Mouse (Mus musculus): ENCODE measurements around the gene Aqp5. TPM values are rescaled to one million over a fixed set of nuclear protein-coding genes. Genes with fewer than 3 reads are reported as not detected.

Gene Aqp5
- polyA plus RNA-seq, 1 experiment from 2014 or later = 1.9 TPM

DNA sequence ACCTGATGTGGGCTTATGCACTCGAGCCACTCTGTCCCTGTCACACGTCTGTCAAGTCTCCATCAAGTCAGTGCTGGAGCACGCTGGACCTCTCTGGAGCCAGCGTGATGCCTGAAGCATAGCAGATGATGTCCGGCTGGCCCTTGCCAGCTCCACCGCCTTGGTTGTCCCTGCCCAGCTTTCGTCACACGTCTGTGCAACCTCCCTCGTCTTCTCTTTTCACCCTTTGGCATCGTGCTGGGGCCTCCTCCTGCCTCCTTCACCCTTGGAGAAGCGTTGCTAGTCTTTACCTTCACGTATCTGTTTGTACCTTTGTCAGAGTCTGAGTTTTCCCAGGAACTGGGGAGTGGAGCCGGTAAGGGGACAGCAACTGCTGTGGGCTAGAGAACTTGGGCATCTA, 23.7 kb downstream of the Aqp5 start:
- Histone ChIP-seq H3K9me3 (no peaks in the 10 kb centered on the region), H3K27me3 (peaks cover 4% of the 10 kb centered on the region; the same call in 1 of the 2 replicates), H3K27ac (0 out of 2 replicates have a peak overlapping the region, but pooled peaks have one; percentile 64), H3K4me3 (no peak overlapping the region), H3K4me2 (peak overlapping the region; percentile 36; the same call in 1 of the 2 replicates), H3K36me3 (no peaks in the 10 kb centered on the region; the same call in 1 of the 2 replicates), H3K9ac (no peak overlapping the region), H3K4me1 (peaks cover 20% of the 10 kb centered on the region)
- 57% methylated on average over 13 of the region's 13 CpGs for WGBS
- ATAC-seq (ENCODE audit: borderline replicate concordance, extremely low read depth, low FRiP score, low TSS enrichment) = no peak

DNA sequence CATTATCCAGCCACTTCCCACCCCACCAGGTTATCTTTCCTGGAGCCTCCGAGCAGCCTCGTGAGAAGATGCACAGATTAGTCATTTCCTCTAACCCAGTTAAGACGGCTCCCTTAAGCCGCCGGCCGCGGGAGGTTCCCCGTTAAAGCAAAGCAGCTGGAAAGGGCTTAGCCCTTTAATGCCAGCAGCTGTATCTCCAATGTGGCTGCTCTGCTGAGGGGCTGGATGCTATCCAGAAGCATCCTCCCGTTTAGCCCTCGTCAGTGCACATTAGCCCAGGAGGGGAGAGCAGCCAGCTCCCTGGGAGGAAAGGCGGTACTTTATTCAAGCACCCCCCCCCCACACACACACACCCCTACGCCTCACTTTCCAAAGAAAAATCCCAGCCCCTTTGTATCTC, 24.2 kb downstream of the Aqp5 start:
- peaks cover 20% of the 10 kb centered on the region for H3K4me1 ChIP-seq

DNA sequence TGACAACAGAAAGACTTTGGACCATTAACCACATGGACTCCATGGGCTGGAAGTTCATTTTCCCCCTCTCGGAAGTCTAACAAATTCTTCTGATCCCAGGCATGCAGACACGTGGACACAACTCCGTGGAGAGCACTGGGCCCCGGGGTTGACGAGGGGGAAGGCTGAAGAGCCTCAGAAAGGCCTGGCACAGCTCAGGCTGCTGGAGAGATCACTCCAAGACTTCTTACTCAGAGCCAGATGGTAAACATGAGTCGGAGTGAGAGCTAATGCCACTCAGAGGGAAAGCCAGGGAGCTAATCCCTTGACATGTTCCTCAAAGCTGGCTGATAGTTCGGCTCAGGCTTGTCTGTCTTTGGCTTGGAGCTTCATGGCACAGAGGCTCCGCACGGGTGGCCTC, 24.7 kb downstream of the Aqp5 start:
- Histone ChIP-seq H3K4me1 (peaks cover 20% of the 10 kb centered on the region), H3K27ac (peak overlapping the region; percentile 64), H3K27me3 (peaks cover 4% of the 10 kb centered on the region; the same call in 1 of the 2 replicates), H3K9ac (no peak overlapping the region), H3K4me3 (no peak overlapping the region), H3K36me3 (peaks cover 7% of the 10 kb centered on the region), H3K9me3 (no peaks in the 10 kb centered on the region), H3K4me2 (peak overlapping the region; percentile 36; the same call in 1 of the 2 replicates)
- peak; percentile 61; the same call in 1 of the 2 replicates for ATAC-seq (ENCODE audit: borderline replicate concordance, extremely low read depth, low FRiP score, low TSS enrichment)
- WGBS = 30% methylated on average over 9 of the region's 9 CpGs

More for the DNA sequence above, 24.2 kb downstream of the Aqp5 start:
- peak overlapping the region; percentile 64 for H3K27ac ChIP-seq
- H3K4me2 ChIP-seq = peak overlapping the region; percentile 36; the same call in 1 of the 2 replicates
- peaks cover 5% of the 10 kb centered on the region for H3K36me3 ChIP-seq
- 5% methylated on average over 12 of the region's 12 CpGs for WGBS
- no peaks in the 10 kb centered on the region for H3K9me3 ChIP-seq
- no peak overlapping the region for H3K9ac ChIP-seq
- H3K27me3 ChIP-seq = peaks cover 4% of the 10 kb centered on the region; the same call in 1 of the 2 replicates
- no peak overlapping the region for H3K4me3 ChIP-seq
- peak; percentile 76 for ATAC-seq (ENCODE audit: borderline replicate concordance, extremely low read depth, low FRiP score, low TSS enrichment)

DNA sequence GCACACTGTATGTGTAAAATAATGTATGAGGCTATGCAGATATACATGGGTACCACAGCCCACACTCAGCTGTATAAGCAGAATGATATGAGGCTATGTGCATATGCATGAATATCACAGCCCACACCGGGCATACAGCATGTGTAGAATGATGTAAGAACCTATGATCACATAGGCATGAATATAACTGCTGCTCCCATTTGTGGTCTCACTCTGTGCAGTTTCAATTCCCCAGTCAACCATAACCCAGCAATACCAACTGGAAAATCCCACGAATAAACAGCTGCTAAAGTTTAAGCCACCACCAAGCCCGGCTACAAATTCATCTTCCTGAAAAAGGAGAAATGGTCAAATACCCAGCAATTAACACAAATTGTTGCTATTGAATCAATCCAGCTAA, 28.0 kb downstream of the Aqp5 start:
- H3K9me3 ChIP-seq = no peaks in the 10 kb centered on the region
- ATAC-seq (ENCODE audit: borderline replicate concordance, extremely low read depth, low FRiP score, low TSS enrichment) = no peak
- WGBS = 90% methylated on average over 3 of the region's 3 CpGs
- peaks cover 3% of the 10 kb centered on the region; the same call in 1 of the 2 replicates for H3K27me3 ChIP-seq
- no peak overlapping the region for H3K4me3 ChIP-seq
- H3K4me1 ChIP-seq = peaks cover 20% of the 10 kb centered on the region
- no peak overlapping the region for H3K27ac ChIP-seq
- H3K36me3 ChIP-seq = peaks cover 35% of the 10 kb centered on the region
- H3K9ac ChIP-seq = no peak overlapping the region
- no peak overlapping the region for H3K4me2 ChIP-seq

DNA sequence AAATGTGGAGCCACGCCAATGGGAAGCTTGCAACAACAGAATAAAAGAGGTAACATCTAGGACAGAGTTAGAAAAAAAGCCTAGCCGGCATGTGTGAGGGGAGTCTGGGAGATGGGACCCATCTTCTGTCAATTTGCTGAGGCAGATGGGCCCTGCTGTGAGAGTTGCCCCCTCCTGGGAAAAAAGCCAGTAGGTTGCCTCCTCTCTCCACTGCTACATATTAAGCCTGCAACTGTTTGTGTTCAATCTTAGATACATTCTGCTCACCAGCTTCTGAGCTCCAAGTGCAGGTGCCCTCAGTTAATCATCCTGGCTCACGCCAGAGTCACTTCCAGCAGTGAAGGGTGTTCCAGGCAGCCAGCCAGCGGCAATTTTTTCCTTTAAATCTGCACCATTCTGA, 29.2 kb downstream of the Aqp5 start:
- no peak overlapping the region for H3K27ac ChIP-seq
- H3K9me3 ChIP-seq = no peaks in the 10 kb centered on the region
- no peak for ATAC-seq (ENCODE audit: borderline replicate concordance, extremely low read depth, low FRiP score, low TSS enrichment)
- no peak overlapping the region for H3K4me3 ChIP-seq
- H3K27me3 ChIP-seq = no peaks in the 10 kb centered on the region
- peaks cover 10% of the 10 kb centered on the region for H3K4me1 ChIP-seq
- no peak overlapping the region for H3K9ac ChIP-seq
- peaks cover 47% of the 10 kb centered on the region for H3K36me3 ChIP-seq
- H3K4me2 ChIP-seq = no peak overlapping the region
- 74% methylated on average over 4 of the region's 4 CpGs for WGBS

GRCm38 (mm10) chr15:99622063-99622462, 31.5 kb downstream of the Aqp5 start:
- no peaks in the 10 kb centered on the region for H3K27me3 ChIP-seq
- no peak overlapping the region for H3K4me3 ChIP-seq
- no peak overlapping the region for H3K9ac ChIP-seq
- H3K27ac ChIP-seq = no peak overlapping the region
- H3K4me1 ChIP-seq = no peaks in the 10 kb centered on the region
- H3K36me3 ChIP-seq = peaks cover 67% of the 10 kb centered on the region
- no peaks in the 10 kb centered on the region for H3K9me3 ChIP-seq
- 80% methylated on average over 11 of the region's 11 CpGs for WGBS
- no peak overlapping the region for H3K4me2 ChIP-seq
- ATAC-seq (ENCODE audit: borderline replicate concordance, extremely low read depth, low FRiP score, low TSS enrichment) = no peak

GRCm38 (mm10) chr15:99631618-99632017, 41.0 kb downstream of the Aqp5 start:
- H3K27ac ChIP-seq = no peak overlapping the region
- H3K4me3 ChIP-seq = no peak overlapping the region
- H3K4me1 ChIP-seq = no peaks in the 10 kb centered on the region

DNA sequence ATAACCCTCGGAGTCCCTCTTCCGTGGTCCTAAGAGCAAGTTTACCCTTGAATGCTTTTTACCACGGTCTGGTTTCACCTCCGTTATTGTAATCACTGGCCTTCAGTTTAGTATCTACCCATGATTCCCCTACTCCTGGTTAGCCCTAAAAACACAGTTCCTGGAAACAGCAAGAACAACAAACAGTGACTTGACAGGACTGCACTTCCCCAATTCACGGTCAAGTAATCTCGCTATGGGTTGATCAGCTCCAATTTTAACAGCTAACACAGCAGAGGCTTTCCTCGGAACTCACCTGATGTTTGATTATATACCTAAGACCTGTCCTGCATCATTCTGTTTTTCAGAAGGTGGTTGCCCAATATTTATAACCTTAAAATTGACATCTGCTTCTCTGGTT, 44.1 kb downstream of the Aqp5 start:
- Histone ChIP-seq H3K4me1 (no peaks in the 10 kb centered on the region), H3K9me3 (no peaks in the 10 kb centered on the region; the same call in 1 of the 2 replicates), H3K36me3 (peaks cover 94% of the 10 kb centered on the region), H3K27ac (no peak overlapping the region), H3K27me3 (no peaks in the 10 kb centered on the region), H3K4me2 (no peak overlapping the region), H3K4me3 (no peak overlapping the region), H3K9ac (no peak overlapping the region)
- 89% methylated on average over 7 of the region's 7 CpGs for WGBS
- no peak for ATAC-seq (ENCODE audit: borderline replicate concordance, extremely low read depth, low FRiP score, low TSS enrichment)

More at GRCm38 (mm10) chr15:99631618-99632017, 41.0 kb downstream of the Aqp5 start:
- peaks cover 92% of the 10 kb centered on the region for H3K36me3 ChIP-seq
- H3K9ac ChIP-seq = no peak overlapping the region
- H3K9me3 ChIP-seq = no peaks in the 10 kb centered on the region; the same call in 1 of the 2 replicates
- ATAC-seq (ENCODE audit: borderline replicate concordance, extremely low read depth, low FRiP score, low TSS enrichment) = no peak
- no peak overlapping the region for H3K4me2 ChIP-seq
- H3K27me3 ChIP-seq = no peaks in the 10 kb centered on the region

DNA sequence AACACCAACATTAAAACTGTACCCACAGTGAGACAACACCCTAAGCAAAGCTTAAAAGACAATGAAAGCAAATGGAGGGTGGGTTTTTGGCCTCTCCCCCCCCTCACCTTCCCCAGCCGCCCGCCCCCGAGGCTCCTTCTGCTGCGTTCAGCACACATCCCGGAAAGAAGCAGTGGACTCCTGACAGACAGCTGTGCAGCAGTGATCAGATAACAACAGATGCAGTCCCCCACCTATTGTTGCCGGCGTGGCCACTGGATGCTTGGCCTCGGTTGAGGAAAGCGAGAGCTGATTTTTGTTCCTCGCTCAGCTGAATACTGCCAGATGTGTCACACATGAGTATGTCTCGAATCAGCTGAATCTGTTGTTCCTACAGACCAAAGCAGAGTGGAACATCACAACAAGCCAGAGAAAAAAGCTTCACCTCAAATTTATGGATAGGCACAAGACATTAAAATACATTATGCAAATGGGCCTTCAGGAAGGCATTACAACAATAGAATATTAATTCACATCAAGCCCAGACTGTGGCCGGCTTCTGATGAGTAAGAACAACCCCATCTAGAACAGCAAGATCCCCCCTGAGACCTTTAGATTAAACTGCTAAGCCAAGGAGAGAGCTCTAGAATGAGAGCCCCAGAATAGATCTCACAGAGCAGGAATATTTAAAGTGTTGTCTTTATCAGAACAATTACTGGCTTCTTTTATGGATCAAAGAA, 47.0 kb downstream of the Aqp5 start:
- no peak for ATAC-seq (ENCODE audit: borderline replicate concordance, extremely low read depth, low FRiP score, low TSS enrichment)
- WGBS = 89% methylated on average over 12 of the region's 12 CpGs
- Histone ChIP-seq H3K9me3 (no peaks in the 10 kb centered on the region), H3K4me1 (no peaks in the 10 kb centered on the region), H3K9ac (no peak overlapping the region), H3K27ac (no peak overlapping the region), H3K4me3 (no peak overlapping the region), H3K4me2 (no peak overlapping the region), H3K27me3 (no peaks in the 10 kb centered on the region), H3K36me3 (peaks cover 76% of the 10 kb centered on the region)

GRCm38 (mm10) chr15:99638124-99638485, 47.5 kb downstream of the Aqp5 start:
- no peak for ATAC-seq (ENCODE audit: borderline replicate concordance, extremely low read depth, low FRiP score, low TSS enrichment)
- 96% methylated on average over 5 of the region's 5 CpGs for WGBS
- no peak overlapping the region for H3K4me3 ChIP-seq
- no peak overlapping the region for H3K4me2 ChIP-seq
- no peaks in the 10 kb centered on the region for H3K27me3 ChIP-seq
- H3K9ac ChIP-seq = no peak overlapping the region
- no peak overlapping the region for H3K27ac ChIP-seq
- H3K36me3 ChIP-seq = peaks cover 74% of the 10 kb centered on the region
- H3K4me1 ChIP-seq = no peaks in the 10 kb centered on the region
- H3K9me3 ChIP-seq = no peaks in the 10 kb centered on the region

DNA sequence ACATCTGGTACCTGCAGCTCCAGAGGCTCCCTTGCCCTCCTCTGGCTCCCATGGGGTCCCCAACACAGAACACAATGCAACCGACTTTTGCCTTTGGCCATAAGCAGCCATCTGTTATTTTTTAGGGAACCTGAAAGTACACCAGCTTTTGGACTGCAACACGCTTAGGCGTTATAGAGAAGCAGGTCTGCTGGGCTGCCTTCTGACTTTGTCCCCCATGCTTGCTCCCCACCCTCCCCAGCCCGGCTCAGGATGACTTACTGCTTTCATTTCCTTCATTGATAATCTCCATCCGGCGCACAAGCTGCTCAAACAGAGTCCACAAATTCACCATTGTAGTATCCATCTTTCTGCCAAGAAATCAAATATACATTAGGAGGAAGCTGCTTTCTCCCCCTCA, 52.0 kb downstream of the Aqp5 start:
- Histone ChIP-seq H3K9me3 (no peaks in the 10 kb centered on the region), H3K4me2 (no peak overlapping the region), H3K27me3 (no peaks in the 10 kb centered on the region), H3K4me1 (peaks cover 24% of the 10 kb centered on the region), H3K36me3 (peaks cover 31% of the 10 kb centered on the region), H3K27ac (no peak overlapping the region), H3K9ac (no peak overlapping the region), H3K4me3 (no peak overlapping the region)
- WGBS = 64% methylated on average over 6 of the region's 6 CpGs
- no peak for ATAC-seq (ENCODE audit: borderline replicate concordance, extremely low read depth, low FRiP score, low TSS enrichment)

- no peaks in the 10 kb centered on the region for H3K27me3 ChIP-seq
- H3K9ac ChIP-seq = no peak overlapping the region
- H3K27ac ChIP-seq = no peak overlapping the region
- H3K9me3 ChIP-seq = no peaks in the 10 kb centered on the region
- no peak for ATAC-seq (ENCODE audit: borderline replicate concordance, extremely low read depth, low FRiP score, low TSS enrichment)
- H3K4me3 ChIP-seq = no peak overlapping the region
- 80% methylated on average over 10 of the region's 10 CpGs for WGBS
- peaks cover 21% of the 10 kb centered on the region for H3K36me3 ChIP-seq
- H3K4me1 ChIP-seq = peaks cover 34% of the 10 kb centered on the region
- H3K4me2 ChIP-seq = no peak overlapping the region
These were observed 53.2 kb downstream of the Aqp5 start for GRCm38 (mm10) chr15:99643832-99644231.

Measured in lung, embryonic 15.5 days (tissue).